Mouse (Mus musculus) retina, postnatal 1 day (tissue): ENCODE data around the gene Sult2b1.

Experiments
- DNase-seq: peaks from one replicate; pipeline ENCODE4 v3.0.0-alpha.2; 2012

The Sult2b1 gene

GRCm38 (mm10) chr7:45689800-45690199 lies 94.7 kb downstream of the Sult2b1 start:
- no peak for DNase-seq

DNA sequence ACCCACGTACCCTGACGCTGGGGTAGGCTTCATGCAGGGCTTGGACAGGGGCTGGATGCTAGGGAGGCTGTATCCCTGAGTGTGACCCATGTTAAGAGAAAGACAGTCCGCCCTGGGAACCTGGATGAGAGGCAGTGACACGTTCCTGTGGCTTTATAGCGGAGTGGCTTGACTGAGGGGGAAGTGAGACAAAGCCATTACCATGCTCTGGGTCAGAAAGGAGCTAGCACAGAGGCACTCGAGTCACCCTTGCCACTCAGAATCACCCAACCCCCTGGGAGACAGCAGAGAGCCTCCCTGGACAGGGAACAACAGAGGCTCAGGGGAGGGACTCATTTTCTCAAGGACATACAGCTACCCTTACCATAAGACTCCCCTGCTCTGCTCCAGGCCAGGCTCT lies 95.4 kb downstream of the Sult2b1 start:
- DNase-seq: no peak

GRCm38 (mm10) chr7:45686841-45687240 lies 97.6 kb downstream of the Sult2b1 start:
- no peak for DNase-seq

GRCm38 (mm10) chr7:45685811-45686210 lies 98.7 kb downstream of the Sult2b1 start:
- no peak for DNase-seq

GRCm38 (mm10) chr7:45683396-45684050 lies 100.9 kb downstream of the Sult2b1 start, which contains the start of gene Ntn5:
TSS of gene Ntn5 (plus strand) at chr7:45684022.
- DNase-seq: no peak

DNA sequence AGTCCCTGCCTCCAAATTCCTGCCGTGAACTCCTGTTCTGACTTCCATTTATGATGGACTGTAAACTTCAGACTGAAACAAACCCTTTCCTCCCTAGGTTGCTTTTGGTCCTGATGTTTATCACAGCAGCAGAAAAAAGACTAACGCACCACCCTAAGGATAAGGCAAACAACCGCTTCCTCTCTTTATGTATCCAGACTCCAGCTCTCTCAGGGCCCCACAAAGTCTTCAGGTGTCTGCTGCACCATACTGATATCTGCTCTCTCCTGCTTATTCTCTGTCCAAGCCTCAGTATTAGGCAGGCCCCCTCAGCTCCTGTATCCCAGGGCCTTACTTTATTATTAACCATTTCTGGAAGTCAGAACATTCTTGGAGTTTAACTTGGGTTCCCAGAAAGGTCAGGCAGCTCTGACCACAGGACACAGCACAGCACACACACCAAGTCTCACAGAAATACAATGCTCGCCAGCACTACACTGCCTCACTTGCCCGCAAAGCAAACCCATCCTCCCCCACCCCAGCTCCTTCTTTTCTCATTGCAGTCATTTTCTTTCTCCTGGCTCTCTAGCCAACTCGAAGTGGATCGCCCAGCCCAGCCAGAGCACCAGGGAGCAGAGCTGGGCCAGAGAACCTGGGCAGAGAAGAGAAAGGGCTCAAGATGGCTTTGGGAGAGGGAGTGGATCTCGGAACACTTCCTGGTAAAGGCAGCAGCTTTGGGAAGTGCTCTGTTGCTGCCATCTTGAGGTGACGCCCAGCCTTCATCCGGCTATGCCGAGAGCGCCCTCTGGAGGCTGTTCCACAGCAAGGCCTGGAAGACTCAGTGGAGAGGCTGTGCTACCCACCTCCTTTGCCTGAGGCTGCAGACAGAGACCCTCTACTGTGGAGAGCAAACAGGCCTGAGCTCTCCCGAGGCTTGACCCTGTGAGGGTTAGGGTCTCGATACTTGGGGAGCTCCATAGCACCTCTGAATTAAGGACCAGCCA lies 102.0 kb downstream of the Sult2b1 start:
- peak; percentile 93 for DNase-seq

DNA sequence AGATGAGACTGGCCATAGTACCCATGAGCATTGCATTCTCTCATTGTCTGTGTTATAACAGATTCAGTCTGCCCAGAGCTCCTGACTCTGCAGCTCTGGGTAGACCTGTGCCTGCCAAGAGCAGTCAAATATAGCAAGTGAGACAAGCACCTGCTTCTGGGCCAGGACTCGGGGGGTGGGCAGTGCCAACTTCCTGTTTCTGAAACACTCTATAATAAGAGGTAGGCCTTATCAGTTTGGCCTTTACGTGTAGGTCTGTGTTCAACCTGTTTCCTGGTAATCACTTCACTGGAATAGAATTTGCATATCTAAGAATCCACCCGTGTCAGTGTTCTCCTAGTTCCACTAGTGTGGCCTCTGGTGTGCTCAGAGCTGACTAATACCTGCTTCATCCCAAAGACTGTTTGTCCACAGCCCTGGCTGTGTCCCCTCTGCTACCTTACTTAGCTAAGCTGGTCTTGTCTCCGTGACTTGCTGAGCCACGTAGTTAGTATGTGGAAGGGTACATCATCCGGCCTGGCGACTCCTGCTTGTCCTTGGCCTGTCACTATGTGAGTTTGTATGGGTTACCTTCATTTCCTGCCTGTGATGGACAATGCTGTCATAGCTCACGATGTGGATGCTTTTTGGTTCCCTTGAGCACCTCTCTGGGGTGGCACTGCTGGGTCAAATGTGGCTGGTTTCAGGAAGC lies 103.3 kb downstream of the Sult2b1 start:
- no peak for DNase-seq
